Comparison of ENCODE assay signal across 21 mouse cellular contexts in the genomic region with DNA sequence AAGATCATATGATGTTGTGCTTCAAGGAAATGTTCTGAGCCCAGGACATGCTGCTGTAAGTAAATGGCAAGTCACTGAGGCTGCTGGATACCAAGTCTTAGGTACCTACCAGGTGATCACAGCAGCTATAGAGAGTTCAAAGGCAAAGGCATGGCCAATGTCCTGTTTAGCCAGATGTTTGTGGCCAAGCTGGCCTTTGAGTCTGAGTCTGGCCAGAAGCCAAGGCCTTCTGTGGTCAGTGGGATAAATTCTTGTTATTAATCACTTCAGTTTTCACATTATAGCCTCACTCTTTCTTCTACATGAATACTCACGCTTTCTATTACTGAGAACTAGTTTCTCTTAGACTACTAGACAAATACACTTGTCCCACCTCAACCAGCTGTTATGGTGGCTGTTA.
"Had no signal": no experiment of that assay in that cellular context is flagged by ENCODE, and none has a peak within 500 bp of the region (broad histone marks: within the 10 kb centered on the region; RNA-seq: fewer than 3 reads in every experiment).

No protein-coding gene starts in this region.

- H3K4me2 ChIP-seq: limb, embryonic 12.5 days; limb, embryonic 15.5 days; liver, embryonic 11.5 days; lung, embryonic 14.5 days; midbrain, embryonic 13.5 days; neural tube, embryonic 12.5 days; neural tube, embryonic 15.5 days had no signal

- H3K27me3 ChIP-seq: limb, embryonic 12.5 days; limb, embryonic 15.5 days; megakaryocyte, embryonic 14.5 days; midbrain, embryonic 13.5 days; neural tube, embryonic 12.5 days; neural tube, embryonic 15.5 days had no signal

- DNase-seq: kidney, adult 2 months; kidney, postnatal 25 days; left cerebral cortex, postnatal 4 days; liver, postnatal 0 days; lung, embryonic 14.5 days; lung, postnatal 36 days; retina, postnatal 1 day; right cerebral cortex, postnatal 25 days; thymus, adult 18-20 months; thymus, postnatal 14 days had no signal

- H3K36me3 ChIP-seq: limb, embryonic 12.5 days; limb, embryonic 15.5 days; midbrain, embryonic 10.5 days; midbrain, embryonic 13.5 days; neural tube, embryonic 12.5 days; neural tube, embryonic 15.5 days had no signal

- H3K4me3 ChIP-seq: limb, embryonic 12.5 days; limb, embryonic 15.5 days; megakaryocyte, embryonic 14.5 days; midbrain, embryonic 10.5 days; midbrain, embryonic 13.5 days; neural tube, embryonic 12.5 days; neural tube, embryonic 15.5 days had no signal

- H3K9ac ChIP-seq: limb, embryonic 12.5 days; limb, embryonic 15.5 days; liver, embryonic 14.5 days; liver, postnatal 0 days; lung, embryonic 14.5 days; midbrain, embryonic 13.5 days; neural tube, embryonic 12.5 days; neural tube, embryonic 15.5 days had no signal

- H3K9me3 ChIP-seq: limb, embryonic 12.5 days; limb, embryonic 15.5 days; midbrain, embryonic 10.5 days; midbrain, embryonic 13.5 days; neural tube, embryonic 12.5 days; neural tube, embryonic 15.5 days had no signal

- ATAC-seq: intestine, postnatal 0 days; liver, postnatal 0 days; lung, postnatal 0 days; midbrain, embryonic 13.5 days had no signal

- H3K27ac ChIP-seq: limb, embryonic 12.5 days; limb, embryonic 15.5 days; liver, embryonic 14.5 days; midbrain, embryonic 10.5 days; midbrain, embryonic 13.5 days; neural tube, embryonic 12.5 days; neural tube, embryonic 15.5 days had no signal

- H3K4me1 ChIP-seq: limb, embryonic 12.5 days; limb, embryonic 15.5 days; megakaryocyte, embryonic 14.5 days; midbrain, embryonic 10.5 days; midbrain, embryonic 13.5 days; neural tube, embryonic 12.5 days; neural tube, embryonic 15.5 days had no signal
